Mouse (Mus musculus): ENCODE measurements at regions not wholly inside any gene's neighbourhood (a gene's known extent, or its start where the extent isn't known, plus 50 kb on each side); places are given as distances from the start of the nearest gene placed in this dataset.
"Not testable (repeated sequence)": the region's sequence is repeated elsewhere in the genome, so short reads cannot be mapped to it uniquely, and the experiment has no call there.

- not testable (repeated sequence) for H3K4me2 ChIP-seq (ENCODE audit: low read depth, low read length); H3K27me3 ChIP-seq (ENCODE audit: control insufficient read depth, insufficient read depth, low read length); H3K27ac ChIP-seq (ENCODE audit: low read length); ATAC-seq (ENCODE audit: insufficient read depth, low FRiP score); H3K4me3 ChIP-seq (replicated peaks; ENCODE audit: low read length); H3K36me3 ChIP-seq (ENCODE audit: control insufficient read depth, insufficient read depth, low read length); H3K9ac ChIP-seq (ENCODE audit: low read length); H3K4me1 ChIP-seq (ENCODE audit: control insufficient read depth, insufficient read depth, low read length); H3K9me3 ChIP-seq (replicated peaks; ENCODE audit: control insufficient read depth, low read length)
- 78% methylated on average over 4 of the region's 4 CpGs for WGBS
Measured at GRCm38 (mm10) chrX:50594976-50595375, 166.7 kb upstream of the Olfr1324 start.

GRCm38 (mm10) chrX:50591477-50591876 is 163.2 kb upstream of the Olfr1324 start:
- ATAC-seq (ENCODE audit: insufficient read depth, low FRiP score), result no peak
- Histone ChIP-seq H3K36me3 (ENCODE audit: control insufficient read depth, insufficient read depth, low read length) (no peaks in the 10 kb centered on the region), H3K4me1 (ENCODE audit: control insufficient read depth, insufficient read depth, low read length) (no peaks in the 10 kb centered on the region), H3K4me2 (ENCODE audit: low read depth, low read length) (peak overlapping the region; percentile 36; the same call in 1 of the 2 replicates), H3K9ac (ENCODE audit: low read length) (no peak overlapping the region), H3K9me3 (replicated peaks; ENCODE audit: control insufficient read depth, low read length) (no peaks in the 10 kb centered on the region), H3K4me3 (replicated peaks; ENCODE audit: low read length) (no peak overlapping the region), H3K27ac (ENCODE audit: low read length) (no peak overlapping the region), H3K27me3 (ENCODE audit: control insufficient read depth, insufficient read depth, low read length) (no peaks in the 10 kb centered on the region)
- 74% methylated on average over 4 of the region's 4 CpGs for WGBS

GRCm38 (mm10) chrX:50590673-50591341 is 162.5 kb upstream of the Olfr1324 start:
- Histone ChIP-seq H3K4me1 (ENCODE audit: control insufficient read depth, insufficient read depth, low read length) (no peaks in the 10 kb centered on the region), H3K9ac (ENCODE audit: low read length) (no peak overlapping the region), H3K36me3 (ENCODE audit: control insufficient read depth, insufficient read depth, low read length) (no peaks in the 10 kb centered on the region), H3K4me3 (replicated peaks; ENCODE audit: low read length) (peak overlapping the region; percentile 35), H3K4me2 (ENCODE audit: low read depth, low read length) (peak overlapping the region; percentile 36; the same call in 1 of the 2 replicates), H3K9me3 (replicated peaks; ENCODE audit: control insufficient read depth, low read length) (no peaks in the 10 kb centered on the region), H3K27ac (ENCODE audit: low read length) (peak overlapping the region; percentile 33; the same call in 1 of the 2 replicates), H3K27me3 (ENCODE audit: control insufficient read depth, insufficient read depth, low read length) (no peaks in the 10 kb centered on the region)
- no peak for ATAC-seq (ENCODE audit: insufficient read depth, low FRiP score)
- 72% methylated on average over 8 of the region's 8 CpGs for WGBS

GRCm38 (mm10) chrX:50588892-50589291 is 160.6 kb upstream of the Olfr1324 start:
- no peak overlapping the region for H3K4me2 ChIP-seq (ENCODE audit: low read depth, low read length)
- 88% methylated on average over 6 of the region's 6 CpGs for WGBS
- H3K9ac ChIP-seq (ENCODE audit: low read length), result no peak overlapping the region
- no peak overlapping the region for H3K27ac ChIP-seq (ENCODE audit: low read length)
- ATAC-seq (ENCODE audit: insufficient read depth, low FRiP score), result no peak
- no peaks in the 10 kb centered on the region for H3K36me3 ChIP-seq (ENCODE audit: control insufficient read depth, insufficient read depth, low read length)
- no peaks in the 10 kb centered on the region for H3K27me3 ChIP-seq (ENCODE audit: control insufficient read depth, insufficient read depth, low read length)
- H3K4me1 ChIP-seq (ENCODE audit: control insufficient read depth, insufficient read depth, low read length), result no peaks in the 10 kb centered on the region
- no peaks in the 10 kb centered on the region for H3K9me3 ChIP-seq (replicated peaks; ENCODE audit: control insufficient read depth, low read length)
- H3K4me3 ChIP-seq (replicated peaks; ENCODE audit: low read length), result no peak overlapping the region

GRCm38 (mm10) chrX:50583741-50584580 is 155.7 kb upstream of the Olfr1324 start:
- no peak for ATAC-seq (ENCODE audit: insufficient read depth, low FRiP score)
- WGBS, result 75% methylated on average over 12 of the region's 12 CpGs
- Histone ChIP-seq H3K9me3 (replicated peaks; ENCODE audit: control insufficient read depth, low read length) (no peaks in the 10 kb centered on the region), H3K4me1 (ENCODE audit: control insufficient read depth, insufficient read depth, low read length) (no peaks in the 10 kb centered on the region), H3K4me2 (ENCODE audit: low read depth, low read length) (peak overlapping the region; percentile 25; the same call in 1 of the 2 replicates), H3K27ac (ENCODE audit: low read length) (no peak overlapping the region), H3K36me3 (ENCODE audit: control insufficient read depth, insufficient read depth, low read length) (no peaks in the 10 kb centered on the region), H3K27me3 (ENCODE audit: control insufficient read depth, insufficient read depth, low read length) (no peaks in the 10 kb centered on the region), H3K9ac (ENCODE audit: low read length) (peak overlapping the region; percentile 52; the same call in 1 of the 2 replicates), H3K4me3 (replicated peaks; ENCODE audit: low read length) (peak overlapping the region; percentile 27)

- Histone ChIP-seq H3K9me3 (replicated peaks; ENCODE audit: control insufficient read depth, low read length) (no peaks in the 10 kb centered on the region), H3K36me3 (ENCODE audit: control insufficient read depth, insufficient read depth, low read length) (no peaks in the 10 kb centered on the region), H3K4me2 (ENCODE audit: low read depth, low read length) (peak overlapping the region; percentile 18), H3K27me3 (ENCODE audit: control insufficient read depth, insufficient read depth, low read length) (no peaks in the 10 kb centered on the region), H3K27ac (ENCODE audit: low read length) (no peak overlapping the region), H3K9ac (ENCODE audit: low read length) (peak overlapping the region; percentile 31; the same call in 1 of the 2 replicates), H3K4me1 (ENCODE audit: control insufficient read depth, insufficient read depth, low read length) (no peaks in the 10 kb centered on the region), H3K4me3 (replicated peaks; ENCODE audit: low read length) (peak overlapping the region; percentile 26; the same call in 1 of the 2 replicates)
- no peak for ATAC-seq (ENCODE audit: insufficient read depth, low FRiP score)
- 67% methylated on average over 7 of the region's 7 CpGs for WGBS
Measured at GRCm38 (mm10) chrX:50580200-50580599, 151.9 kb upstream of the Olfr1324 start.

- peak overlapping the region; percentile 35 for H3K4me3 ChIP-seq (replicated peaks; ENCODE audit: low read length)
- no peak; the same call in 1 of the 2 replicates for ATAC-seq (ENCODE audit: insufficient read depth, low FRiP score)
- H3K27ac ChIP-seq (ENCODE audit: low read length), result peak overlapping the region; percentile 52; the same call in 1 of the 2 replicates
- 50% methylated on average over 7 of the region's 7 CpGs for WGBS
- no peaks in the 10 kb centered on the region for H3K36me3 ChIP-seq (ENCODE audit: control insufficient read depth, insufficient read depth, low read length)
- H3K4me1 ChIP-seq (ENCODE audit: control insufficient read depth, insufficient read depth, low read length), result no peaks in the 10 kb centered on the region
- no peaks in the 10 kb centered on the region for H3K27me3 ChIP-seq (ENCODE audit: control insufficient read depth, insufficient read depth, low read length)
- H3K9ac ChIP-seq (ENCODE audit: low read length), result peak overlapping the region; percentile 46; the same call in 1 of the 2 replicates
- H3K4me2 ChIP-seq (ENCODE audit: low read depth, low read length), result peak overlapping the region; percentile 35
- H3K9me3 ChIP-seq (replicated peaks; ENCODE audit: control insufficient read depth, low read length), result no peaks in the 10 kb centered on the region
Measured at GRCm38 (mm10) chrX:50576824-50577223, 148.5 kb upstream of the Olfr1324 start.

- H3K27me3 ChIP-seq (ENCODE audit: control insufficient read depth, insufficient read depth, low read length); H3K9ac ChIP-seq (ENCODE audit: low read length); H3K4me1 ChIP-seq (ENCODE audit: control insufficient read depth, insufficient read depth, low read length); H3K4me3 ChIP-seq (replicated peaks; ENCODE audit: low read length); H3K9me3 ChIP-seq (replicated peaks; ENCODE audit: control insufficient read depth, low read length); H3K36me3 ChIP-seq (ENCODE audit: control insufficient read depth, insufficient read depth, low read length); H3K27ac ChIP-seq (ENCODE audit: low read length): not testable (repeated sequence)
- 0 out of 2 replicates have a peak, but pooled peaks have one; percentile 40 for ATAC-seq (ENCODE audit: insufficient read depth, low FRiP score)
- WGBS, result 69% methylated on average over 14 of the region's 14 CpGs
- H3K4me2 ChIP-seq (ENCODE audit: low read depth, low read length), result peak overlapping the region; percentile 34; the same call in 1 of the 2 replicates
Measured at GRCm38 (mm10) chrX:50572191-50573095, 144.1 kb upstream of the Olfr1324 start.
